Mouse (Mus musculus): Measurements from ENCODE around the gene Arrb1.

- no peak for TF ChIP-seq GATA1 (IDR thresholded peaks at IDR 0.05; ENCODE audit: borderline replicate concordance, low read length)
- TF ChIP-seq FLI1 (IDR thresholded peaks at IDR 0.05; ENCODE audit: low read length) = no peak
Observed at GRCm38 (mm10) chr7:99583625-99584024, 48.4 kb downstream of the Arrb1 start.
